Mouse (Mus musculus) embryonic facial prominence, embryonic 10.5 days (tissue): ENCODE results near the gene Hpf1. TPM values are rescaled to one million over a fixed set of nuclear protein-coding genes. Genes with fewer than 3 reads are reported as not detected.

Experiments
- DNase-seq: peaks from one replicate; pipeline ENCODE4 v3.0.0-alpha.2; 2017; ENCODE audit warnings: low spot score
- H3K27ac ChIP-seq: fragments of 300-500 bp; sonication (generic); replicated peaks from 2 replicates; pipeline ENCODE4 v1.5.1; 2016; ENCODE audit warnings: mild to moderate bottlenecking
- H3K27me3 ChIP-seq: fragments of 300-500 bp; sonication (generic); replicated peaks from 2 replicates; pipeline ENCODE4 v1.6.1; 2016; ENCODE audit warnings: low read depth, mild to moderate bottlenecking; ENCODE audit not compliant: poor library complexity, severe bottlenecking
- H3K36me3 ChIP-seq: fragments of 300-500 bp; sonication (generic); replicated peaks from 2 replicates; pipeline ENCODE4 v1.6.1; 2016; ENCODE audit warnings: mild to moderate bottlenecking, moderate library complexity
- H3K4me1 ChIP-seq: fragments of 300-500 bp; sonication (generic); 2 replicates; pipeline ENCODE4 v1.6.1; 2016
- H3K4me3 ChIP-seq: fragments of 300-500 bp; sonication (generic); 2 replicates; pipeline ENCODE4 v1.5.1; 2016; ENCODE audit warnings: mild to moderate bottlenecking, moderate library complexity
- H3K9me3 ChIP-seq: fragments of 300-500 bp; sonication (generic); 2 replicates; pipeline ENCODE4 v1.6.1; 2016; ENCODE audit warnings: mild to moderate bottlenecking
- WGBS: fragments of 180-500 bp; shearing (Covaris S2); methylation state at CpG from one replicate; pipeline ENCODE4 v1.1.7; 2016; 5-methylcytosine and 5-hydroxymethylcytosine counted together
- polyA plus RNA-seq: library from polyadenylated mRNA; unstranded; fragments of >200 nt; fragmentation: Nextera tagmentation; extraction: Ambion mirVana; gene quantifications from 2 replicates; pipeline ENCODE4 v1.2.1, GENCODE M21; 2016

Hpf1 gene
- polyA plus RNA-seq, 1 experiment from 2014 or later = 117 TPM

- Histone ChIP-seq H3K27me3 (no peaks in the 10 kb centered on the region), H3K4me3 (no peak overlapping the region), H3K36me3 (peaks cover 9% of the 10 kb centered on the region), H3K4me1 (no peaks in the 10 kb centered on the region), H3K27ac (no peak overlapping the region), H3K9me3 (no peaks in the 10 kb centered on the region)
- no peak for DNase-seq
- 90% methylated on average over 3 of the region's 3 CpGs for WGBS
Measured at GRCm38 (mm10) chr8:60919069-60919468, 28.9 kb downstream of the Hpf1 start.

- no peak for DNase-seq
- H3K4me1 ChIP-seq = no peaks in the 10 kb centered on the region
- H3K9me3 ChIP-seq = no peaks in the 10 kb centered on the region
- H3K27me3 ChIP-seq = no peaks in the 10 kb centered on the region
- 94% methylated on average over 4 of the region's 4 CpGs for WGBS
- peaks cover 5% of the 10 kb centered on the region for H3K36me3 ChIP-seq
- no peak overlapping the region for H3K4me3 ChIP-seq
- no peak overlapping the region for H3K27ac ChIP-seq
Measured at GRCm38 (mm10) chr8:60920176-60920575, 30.0 kb downstream of the Hpf1 start.

- no peak overlapping the region for H3K4me3 ChIP-seq
- peaks cover under 1% of the 10 kb centered on the region; the same call in 1 of the 2 replicates for H3K4me1 ChIP-seq
- no peak for DNase-seq
- H3K36me3 ChIP-seq = peaks cover 20% of the 10 kb centered on the region
- no peak overlapping the region for H3K27ac ChIP-seq
- H3K9me3 ChIP-seq = no peaks in the 10 kb centered on the region
- no peaks in the 10 kb centered on the region for H3K27me3 ChIP-seq
Measured at GRCm38 (mm10) chr8:60933617-60934016, 43.4 kb downstream of the Hpf1 start.

- no peak overlapping the region for H3K27ac ChIP-seq
- H3K4me3 ChIP-seq = no peak overlapping the region
- H3K9me3 ChIP-seq = no peaks in the 10 kb centered on the region
- 29% methylated on average over 3 of the region's 3 CpGs for WGBS
- DNase-seq = no peak
- H3K36me3 ChIP-seq = peaks cover 16% of the 10 kb centered on the region
- H3K27me3 ChIP-seq = no peaks in the 10 kb centered on the region
- H3K4me1 ChIP-seq = peaks cover 7% of the 10 kb centered on the region
Measured at GRCm38 (mm10) chr8:60938717-60939424, 48.7 kb downstream of the Hpf1 start.

GRCm38 (mm10) chr8:60942867-60943266 is 52.6 kb downstream of the Hpf1 start:
- no peaks in the 10 kb centered on the region for H3K36me3 ChIP-seq
- H3K4me1 ChIP-seq = peaks cover 7% of the 10 kb centered on the region
- no peak overlapping the region for H3K27ac ChIP-seq
- DNase-seq = no peak
- 91% methylated on average over 2 of the region's 2 CpGs for WGBS
- H3K4me3 ChIP-seq = no peak overlapping the region
- no peaks in the 10 kb centered on the region for H3K27me3 ChIP-seq
- H3K9me3 ChIP-seq = no peaks in the 10 kb centered on the region

- no peak for DNase-seq
- Histone ChIP-seq H3K4me3 (no peak overlapping the region), H3K36me3 (no peaks in the 10 kb centered on the region), H3K4me1 (peaks cover 10% of the 10 kb centered on the region; the same call in 1 of the 2 replicates), H3K27ac (no peak overlapping the region), H3K27me3 (no peaks in the 10 kb centered on the region), H3K9me3 (no peaks in the 10 kb centered on the region)
Measured at GRCm38 (mm10) chr8:60947503-60947902, 57.3 kb downstream of the Hpf1 start.

- DNase-seq = no peak
- Histone ChIP-seq H3K9me3 (no peaks in the 10 kb centered on the region), H3K4me1 (peaks cover 18% of the 10 kb centered on the region), H3K27ac (no peak overlapping the region), H3K27me3 (no peaks in the 10 kb centered on the region), H3K36me3 (no peaks in the 10 kb centered on the region), H3K4me3 (no peak overlapping the region)
- 84% methylated on average over 4 of the region's 4 CpGs for WGBS
Measured at GRCm38 (mm10) chr8:60949859-60950258, 59.6 kb downstream of the Hpf1 start.

GRCm38 (mm10) chr8:60951271-60951670 is 61.1 kb downstream of the Hpf1 start:
- Histone ChIP-seq H3K9me3 (no peaks in the 10 kb centered on the region), H3K27me3 (no peaks in the 10 kb centered on the region), H3K27ac (no peak overlapping the region), H3K4me3 (no peak overlapping the region), H3K36me3 (no peaks in the 10 kb centered on the region), H3K4me1 (peaks cover 20% of the 10 kb centered on the region)
- no peak for DNase-seq
- 74% methylated on average over 4 of the region's 4 CpGs for WGBS

GRCm38 (mm10) chr8:60951757-60952156 is 61.5 kb downstream of the Hpf1 start:
- 98% methylated on average over 1 of the region's 1 CpGs for WGBS
- no peak overlapping the region for H3K4me3 ChIP-seq
- DNase-seq = no peak
- no peaks in the 10 kb centered on the region for H3K9me3 ChIP-seq
- H3K4me1 ChIP-seq = peaks cover 20% of the 10 kb centered on the region
- H3K27me3 ChIP-seq = no peaks in the 10 kb centered on the region
- H3K27ac ChIP-seq = no peak overlapping the region
- no peaks in the 10 kb centered on the region for H3K36me3 ChIP-seq

- Histone ChIP-seq H3K4me3 (no peak overlapping the region), H3K27ac (no peak overlapping the region), H3K36me3 (no peaks in the 10 kb centered on the region), H3K27me3 (no peaks in the 10 kb centered on the region), H3K9me3 (no peaks in the 10 kb centered on the region), H3K4me1 (peaks cover 24% of the 10 kb centered on the region)
- WGBS = 69% methylated on average over 5 of the region's 5 CpGs
- DNase-seq = no peak
Measured at GRCm38 (mm10) chr8:60952803-60953202, 62.6 kb downstream of the Hpf1 start.

- under 1% methylated on average over 15 of the region's 15 CpGs for WGBS
- peak; percentile 81 for DNase-seq
- Histone ChIP-seq H3K9me3 (no peaks in the 10 kb centered on the region), H3K4me1 (peaks cover 24% of the 10 kb centered on the region), H3K36me3 (no peaks in the 10 kb centered on the region), H3K4me3 (peak overlapping the region; percentile 58), H3K27me3 (no peaks in the 10 kb centered on the region), H3K27ac (peak overlapping the region; percentile 89)
Measured at GRCm38 (mm10) chr8:60954281-60955014, 64.2 kb downstream of the Hpf1 start.

GRCm38 (mm10) chr8:60956847-60957246 is 66.6 kb downstream of the Hpf1 start:
- 95% methylated on average over 7 of the region's 7 CpGs for WGBS

More at GRCm38 (mm10) chr8:60956847-60957246, 66.6 kb downstream of the Hpf1 start:
- H3K27ac ChIP-seq = no peak overlapping the region
- H3K9me3 ChIP-seq = no peaks in the 10 kb centered on the region
- H3K4me1 ChIP-seq = peaks cover 17% of the 10 kb centered on the region
- no peaks in the 10 kb centered on the region for H3K36me3 ChIP-seq
- no peak overlapping the region for H3K4me3 ChIP-seq
- no peaks in the 10 kb centered on the region for H3K27me3 ChIP-seq
- DNase-seq = no peak
